Comparison of ENCODE assay signal across 8 mouse cellular contexts in the genomic region with DNA sequence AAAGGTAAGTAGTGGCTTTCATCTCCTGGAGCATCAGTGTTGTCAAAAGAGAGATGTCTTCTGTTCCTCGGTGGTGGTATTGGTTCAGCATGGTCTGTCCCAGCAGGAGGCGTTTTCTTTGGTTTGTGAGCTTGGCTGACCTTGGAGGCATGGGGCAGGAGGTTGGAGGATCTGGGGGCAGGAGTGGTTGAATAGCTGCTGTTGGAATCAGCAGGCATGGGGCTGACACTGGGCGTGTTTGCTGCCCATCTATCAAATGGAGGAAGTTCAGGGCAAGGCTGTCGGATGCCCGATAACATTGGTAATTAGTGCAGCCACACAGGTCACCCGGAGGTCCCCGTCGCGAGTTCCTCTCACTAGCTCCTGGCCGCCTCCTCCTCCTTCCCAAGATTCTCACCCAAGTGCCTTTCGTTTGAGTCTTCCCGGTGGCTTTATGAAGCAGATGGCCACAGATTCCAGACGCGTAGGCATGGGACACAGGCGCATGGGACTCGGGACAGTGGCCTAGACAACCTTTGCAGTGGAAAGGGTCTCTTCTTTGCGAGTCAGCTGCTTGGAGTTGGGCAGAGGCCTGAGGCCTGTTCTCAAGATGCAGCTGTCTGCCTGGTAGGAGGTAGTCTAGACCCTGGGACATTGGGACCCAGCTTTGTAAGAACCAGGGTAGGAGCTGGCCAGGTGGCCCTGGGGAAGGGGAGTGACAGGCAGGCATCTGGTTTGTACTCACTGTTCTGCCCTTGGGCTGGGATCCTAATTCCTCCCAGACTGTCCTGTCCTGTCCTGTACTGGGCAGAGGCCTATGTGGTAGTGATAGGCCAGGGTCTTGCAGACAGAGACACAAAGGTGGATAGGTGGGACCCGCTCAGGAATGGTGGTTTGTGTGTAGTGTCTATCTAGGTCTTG. TPM values are rescaled to one million over a fixed set of nuclear protein-coding genes. Genes with fewer than 3 reads are reported as not detected.
DNase-seq lines count a peak whose midpoint lies in the region; ATAC-seq and TF ChIP-seq lines count a peak whose summit lies in the region.

No protein-coding gene starts in this region.

- H3K4me2 ChIP-seq in heart, postnatal 0 days (ENCODE audit: low read depth, low read length) = peak overlapping the region; percentile 97
- H3K4me2 ChIP-seq in neural tube, embryonic 12.5 days (replicated peaks) = peak overlapping the region; percentile 98

- DNase-seq in heart, postnatal 0 days (ENCODE audit: low spot score) = no peak
- peak; percentile 54 to 62 for DNase-seq in kidney, postnatal 4 days
- no peak for DNase-seq in natural killer cell, adult 2 months (ENCODE audit: low spot score in 2 of 2)
- no peak for DNase-seq in thymus, adult 18-20 months
- DNase-seq in thymus, postnatal 25 days = no peak

- no peak for ATAC-seq in megakaryocyte, adult 5-6 weeks (ENCODE audit: poor library complexity, severe bottlenecking)
- ATAC-seq in heart, postnatal 0 days (ENCODE audit: insufficient read depth, low read depth) = no peak
- ATAC-seq in neural tube, embryonic 12.5 days (ENCODE audit: low FRiP score, low read depth) = no peak

- H3K27ac ChIP-seq in heart, postnatal 0 days (ENCODE audit: low read depth) = 0 out of 2 replicates have a peak overlapping the region, but pooled peaks have one; percentile 9
- no peak overlapping the region for H3K27ac ChIP-seq in neural tube, embryonic 12.5 days

- peaks cover 41% of the 10 kb centered on the region for H3K4me1 ChIP-seq in megakaryocyte, embryonic 14.5 days
- peaks cover 53% of the 10 kb centered on the region for H3K4me1 ChIP-seq in heart, postnatal 0 days (ENCODE audit: control insufficient read depth, insufficient read depth)
- H3K4me1 ChIP-seq in neural tube, embryonic 12.5 days = peaks cover 85% of the 10 kb centered on the region

- no peaks in the 10 kb centered on the region for H3K9me3 ChIP-seq in megakaryocyte, embryonic 14.5 days
- H3K9me3 ChIP-seq in heart, postnatal 0 days (replicated peaks; ENCODE audit: control insufficient read depth, low read length) = no peaks in the 10 kb centered on the region
- H3K9me3 ChIP-seq in neural tube, embryonic 12.5 days = no peaks in the 10 kb centered on the region

- WGBS in heart, postnatal 0 days = 65% methylated on average over 18 of the region's 18 CpGs
- 17% methylated on average over 18 of the region's 18 CpGs for WGBS in neural tube, embryonic 12.5 days

- no peak overlapping the region for H3K9ac ChIP-seq in heart, postnatal 0 days (replicated peaks; ENCODE audit: low read depth, low read length)
- peak overlapping the region; percentile 84 for H3K9ac ChIP-seq in neural tube, embryonic 12.5 days

- peak overlapping the region; percentile 90 for H3K4me3 ChIP-seq in megakaryocyte, embryonic 14.5 days (replicated peaks)
- H3K4me3 ChIP-seq in heart, postnatal 0 days (ENCODE audit: low read depth, low read length) = peak overlapping the region; percentile 61
- H3K4me3 ChIP-seq in neural tube, embryonic 12.5 days = peak overlapping the region; percentile 69

- H3K27me3 ChIP-seq in megakaryocyte, embryonic 14.5 days (replicated peaks) = peaks cover 95% of the 10 kb centered on the region
- peaks cover 7% of the 10 kb centered on the region; the same call in 1 of the 2 replicates for H3K27me3 ChIP-seq in heart, postnatal 0 days (ENCODE audit: control insufficient read depth, insufficient read depth, low read length)
- H3K27me3 ChIP-seq in neural tube, embryonic 12.5 days (replicated peaks) = peaks cover 13% of the 10 kb centered on the region

- peak; percentile 41; the same call in 1 of the 2 replicates for TF ChIP-seq EP300 in heart, postnatal 0 days (IDR thresholded peaks at IDR 0.05; ENCODE audit: low read depth)

- no peak for TF ChIP-seq CTCF in heart, postnatal 0 days (IDR thresholded peaks at IDR 0.05; ENCODE audit: low read depth)

- no peaks in the 10 kb centered on the region for H3K36me3 ChIP-seq in megakaryocyte, embryonic 14.5 days (replicated peaks; ENCODE audit: low read length)
- no peaks in the 10 kb centered on the region for H3K36me3 ChIP-seq in heart, postnatal 0 days (replicated peaks; ENCODE audit: control insufficient read depth, insufficient read depth, low read length)
- H3K36me3 ChIP-seq in neural tube, embryonic 12.5 days = no peaks in the 10 kb centered on the region

RNA-seq across cellular contexts. Expression of a gene that starts 2.7 kb away (rescaled TPM):
- 163 and 212 TPM in 2 replicates for polyA plus RNA-seq in megakaryocyte, embryonic 14.5 days (2012; ENCODE audit: insufficient read depth, low replicate concordance)
- total RNA-seq in megakaryocyte, adult 5-6 weeks (2015) = 17.1 and 18.3 TPM in 2 replicates
- 6.1 and 11.4 TPM in 2 replicates for total RNA-seq in megakaryocyte, adult 5-6 weeks (2017)
- total RNA-seq in heart, postnatal 0 days (2014; rRNA removed; ENCODE audit: low replicate concordance) = 18.7 and 30.8 TPM in 2 replicates
- polyA plus RNA-seq in heart, postnatal 0 days (2015; fragmentation: Nextera tagmentation; extraction: Ambion mirVana) = 4.1 and 5.4 TPM in 2 replicates
- polyA plus RNA-seq in neural tube, embryonic 12.5 days (2016; fragmentation: Nextera tagmentation; extraction: Ambion mirVana) = 26.0 and 30.5 TPM in 2 replicates

RNA-seq across cellular contexts. Expression of a gene that starts 53.7 kb away (rescaled TPM):
- polyA plus RNA-seq in megakaryocyte, embryonic 14.5 days (2012; ENCODE audit: insufficient read depth, low replicate concordance) = not detected in 2 replicates
- not detected in 2 replicates for total RNA-seq in megakaryocyte, adult 5-6 weeks (2015)
- total RNA-seq in megakaryocyte, adult 5-6 weeks (2017) = not detected in 2 replicates
- not detected in 2 replicates for total RNA-seq in heart, postnatal 0 days (2014; rRNA removed; ENCODE audit: low replicate concordance)
- 0.44 TPM in 1 of 2 replicates, not detected in the other for polyA plus RNA-seq in heart, postnatal 0 days (2015; fragmentation: Nextera tagmentation; extraction: Ambion mirVana)
- polyA plus RNA-seq in neural tube, embryonic 12.5 days (2016; fragmentation: Nextera tagmentation; extraction: Ambion mirVana) = 0.89 and 1.3 TPM in 2 replicates

Comparison
In these comparisons a context has a peak if more than half of its experiments do, and no peak if none do; other contexts are left out.
1. DNase-seq: peak in kidney, postnatal 4 days (2 of 2); none in heart, postnatal 0 days (single experiment), natural killer cell, adult 2 months (0 of 2), thymus, adult 18-20 months (0 of 2) and thymus, postnatal 25 days (single experiment).
2. Peak in every context shown above with its lines, with median percentiles within 50 percentile points of each other: H3K4me3 ChIP-seq.